Mouse (Mus musculus): ENCODE data around the gene Lrp6. TPM values are rescaled to one million over a fixed set of nuclear protein-coding genes. Genes with fewer than 3 reads are reported as not detected.

The Lrp6 gene
- 10 to 100 TPM; 68.0 to 68.1 TPM for total RNA-seq (2021)
- long read RNA-seq, experiment 1, full-length matches to known transcripts: 4 of 25 reads
- long read RNA-seq, experiment 1, partial matches to known transcripts: 11 of 25 reads
- long read RNA-seq, experiment 1, other reads (novel, unspliced or antisense): 10 of 25 reads
- long read RNA-seq, experiment 2, full-length matches to known transcripts: 5 of 27 reads
- long read RNA-seq, experiment 2, partial matches to known transcripts: 19 of 27 reads
- long read RNA-seq, experiment 2, other reads (novel, unspliced or antisense): 3 of 27 reads

- DNase-seq (ENCODE audit: low spot score in 2 of 2): peak; percentile 83 to 86
These were observed at the start of gene Lrp6 for GRCm38 (mm10) chr6:134566818-134567485. Gene Lrp6, minus strand, starts transcription at chr6:134566965.

- peak; percentile 77 to 87 for DNase-seq (ENCODE audit: low spot score in 2 of 2)
These were observed 48.2 kb upstream of the Lrp6 start for GRCm38 (mm10) chr6:134614723-134615648.

GRCm38 (mm10) chr6:134614322-134614721 lies 47.6 kb upstream of the Lrp6 start:
- no peak for DNase-seq (ENCODE audit: low spot score in 2 of 2)

GRCm38 (mm10) chr6:134611896-134612295 lies 45.1 kb upstream of the Lrp6 start:
- no peak for DNase-seq (ENCODE audit: low spot score in 2 of 2)

- no peak for DNase-seq (ENCODE audit: low spot score in 2 of 2)
These were observed 43.6 kb upstream of the Lrp6 start for GRCm38 (mm10) chr6:134610380-134610779.

- DNase-seq (ENCODE audit: low spot score in 2 of 2): peak in 1 of 2 experiments; percentile 23
These were observed 40.4 kb upstream of the Lrp6 start for GRCm38 (mm10) chr6:134606949-134607746.

GRCm38 (mm10) chr6:134606540-134606939 lies 39.8 kb upstream of the Lrp6 start:
- no peak for DNase-seq (ENCODE audit: low spot score in 2 of 2)

GRCm38 (mm10) chr6:134605196-134605595 lies 38.4 kb upstream of the Lrp6 start:
- DNase-seq (ENCODE audit: low spot score in 2 of 2): no peak

GRCm38 (mm10) chr6:134602371-134603003 lies 35.7 kb upstream of the Lrp6 start:
- peak in 1 of 2 experiments; percentile 19 for DNase-seq (ENCODE audit: low spot score in 2 of 2)

GRCm38 (mm10) chr6:134601766-134602165 lies 35.0 kb upstream of the Lrp6 start:
- DNase-seq (ENCODE audit: low spot score in 2 of 2): no peak

GRCm38 (mm10) chr6:134601130-134601529 lies 34.4 kb upstream of the Lrp6 start:
- no peak for DNase-seq (ENCODE audit: low spot score in 2 of 2)

GRCm38 (mm10) chr6:134599239-134599638 lies 32.5 kb upstream of the Lrp6 start:
- DNase-seq (ENCODE audit: low spot score in 2 of 2): no peak

GRCm38 (mm10) chr6:134597651-134598229 lies 31.0 kb upstream of the Lrp6 start:
- no peak for DNase-seq (ENCODE audit: low spot score in 2 of 2)

- DNase-seq (ENCODE audit: low spot score in 2 of 2): peak in 1 of 2 experiments; percentile 30
These were observed 28.0 kb upstream of the Lrp6 start for GRCm38 (mm10) chr6:134594569-134595442.

GRCm38 (mm10) chr6:134591614-134592013 lies 24.8 kb upstream of the Lrp6 start:
- DNase-seq (ENCODE audit: low spot score in 2 of 2): no peak

GRCm38 (mm10) chr6:134586241-134586640 lies 19.5 kb upstream of the Lrp6 start:
- no peak for DNase-seq (ENCODE audit: low spot score in 2 of 2)

- DNase-seq (ENCODE audit: low spot score in 2 of 2): no peak
These were observed 17.9 kb upstream of the Lrp6 start for GRCm38 (mm10) chr6:134584616-134585015.

GRCm38 (mm10) chr6:134582110-134582509 lies 15.3 kb upstream of the Lrp6 start:
- no peak for DNase-seq (ENCODE audit: low spot score in 2 of 2)

- no peak for DNase-seq (ENCODE audit: low spot score in 2 of 2)
These were observed 12.7 kb upstream of the Lrp6 start for GRCm38 (mm10) chr6:134579506-134579905.
